Mouse (Mus musculus) hindbrain, embryonic 14.5 days (tissue): ENCODE measurements around the gene Tbc1d2. TPM values are rescaled to one million over a fixed set of nuclear protein-coding genes. Genes with fewer than 3 reads are reported as not detected.
"Not testable (repeated sequence)": the region's sequence is repeated elsewhere in the genome, so short reads cannot be mapped to it uniquely, and the experiment has no call there.

Experiments
- ATAC-seq: fragments of 200-750 bp; cut with Nextera tagmentation; 2 replicates; pipeline ENCODE4 v1.8.0; 2017; ENCODE audit warnings: moderate number of reproducible peaks, mild to moderate bottlenecking, moderate TSS enrichment, moderate library complexity; ENCODE audit not compliant: low FRiP score
- DNase-seq: peaks from one replicate; pipeline ENCODE4 v3.0.0-alpha.2; 2015; ENCODE audit warnings: low spot score
- H3K27ac ChIP-seq: fragments of 300-500 bp; sonication (generic); 2 replicates; pipeline ENCODE4 v1.5.1; 2014; ENCODE audit warnings: mild to moderate bottlenecking, moderate library complexity
- H3K27me3 ChIP-seq: fragments of 300-500 bp; sonication (generic); 2 replicates; pipeline ENCODE4 v1.6.1; 2014; ENCODE audit warnings: mild to moderate bottlenecking, low read length, mixed read lengths; ENCODE audit not compliant: control insufficient read depth, insufficient read depth
- H3K36me3 ChIP-seq: fragments of 300-500 bp; sonication (generic); replicated peaks from 2 replicates; pipeline ENCODE4 v1.6.1; 2014; ENCODE audit not compliant: control insufficient read depth, insufficient read depth
- H3K4me1 ChIP-seq: fragments of 300-500 bp; sonication (generic); replicated peaks from 2 replicates; pipeline ENCODE4 v1.6.1; 2014; ENCODE audit warnings: antibody characterized with exemption, low read length, mixed read lengths; ENCODE audit not compliant: control insufficient read depth, insufficient read depth
- H3K4me2 ChIP-seq: fragments of 300-500 bp; sonication (generic); replicated peaks from 2 replicates; pipeline ENCODE4 v1.6.1; 2014; ENCODE audit warnings: mild to moderate bottlenecking, moderate library complexity
- H3K4me3 ChIP-seq: fragments of 300-500 bp; sonication (generic); replicated peaks from 2 replicates; pipeline ENCODE4 v1.5.1; 2014; ENCODE audit warnings: mild to moderate bottlenecking, low read length
- H3K9ac ChIP-seq: fragments of 300-500 bp; sonication (generic); 2 replicates; pipeline ENCODE4 v1.6.1; 2014
- H3K9me3 ChIP-seq: fragments of 300-500 bp; sonication (generic); 2 replicates; pipeline ENCODE4 v1.6.1; 2016; ENCODE audit warnings: low read length; ENCODE audit not compliant: control insufficient read depth
- WGBS: fragments of 180-500 bp; shearing (Covaris S2); extraction: QIAGEN DNeasy Blood & Tissue Kit; methylation state at CpG from one replicate; pipeline ENCODE4 v1.1.7; 2014; 5-methylcytosine and 5-hydroxymethylcytosine counted together
- polyA plus RNA-seq: library from polyadenylated mRNA; unstranded; fragments of >200 nt; fragmentation: Nextera tagmentation; extraction: Ambion mirVana; gene quantifications from 2 replicates; pipeline ENCODE4 v1.2.1, GENCODE M21; 2014

The Tbc1d2 gene
- polyA plus RNA-seq, 1 experiment from 2014 or later: 1.4 TPM

GRCm38 (mm10) chr4:46590810-46591209 is 59.2 kb downstream of the Tbc1d2 start:
- ATAC-seq (no peak), DNase-seq (no peak)
- H3K27me3 ChIP-seq: no peaks in the 10 kb centered on the region
- no peaks in the 10 kb centered on the region for H3K9me3 ChIP-seq
- H3K4me2 ChIP-seq: no peak overlapping the region
- no peaks in the 10 kb centered on the region for H3K4me1 ChIP-seq
- whole genome bisulfite sequencing: 80% methylated on average over 4 of the region's 4 CpGs
- no peaks in the 10 kb centered on the region for H3K36me3 ChIP-seq
- no peak overlapping the region for H3K9ac ChIP-seq
- H3K4me3 ChIP-seq: no peak overlapping the region
- H3K27ac ChIP-seq: no peak overlapping the region

DNA sequence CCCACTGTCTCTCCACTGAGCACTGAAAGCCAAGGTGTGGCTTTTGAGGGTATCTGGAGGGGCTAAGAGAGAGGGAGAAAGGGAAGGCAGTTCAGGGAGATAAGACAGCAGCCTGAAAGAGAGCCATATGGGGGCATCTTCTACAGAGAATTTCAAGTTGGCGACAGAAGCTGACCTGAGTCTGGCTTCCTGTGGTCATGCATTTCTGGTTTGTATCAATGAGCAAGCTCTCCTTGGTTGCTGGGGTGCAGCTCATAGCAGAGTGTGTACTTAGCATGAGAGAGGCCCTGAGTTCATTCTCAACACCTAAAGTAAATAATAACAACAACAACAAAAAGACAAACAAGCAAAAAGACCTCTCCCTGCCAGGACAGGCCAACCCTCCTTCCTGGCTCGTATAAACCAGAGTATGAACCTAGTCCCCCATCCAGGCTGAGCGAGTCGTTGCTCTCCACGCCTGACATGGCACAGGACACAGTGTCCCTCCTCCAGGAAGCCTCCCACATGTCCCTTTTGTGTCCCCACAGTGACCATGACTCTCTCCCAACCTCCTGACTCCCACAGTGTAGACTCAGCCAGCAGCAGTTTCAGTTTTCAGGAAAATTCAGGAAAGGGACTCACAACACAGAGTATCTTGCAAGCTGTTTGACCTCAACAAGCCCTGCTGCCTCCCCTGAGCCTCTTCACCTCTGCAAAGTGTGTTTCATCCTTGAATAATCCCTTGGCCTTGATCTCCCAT is 59.9 kb downstream of the Tbc1d2 start:
- Histone ChIP-seq H3K4me1 (no peaks in the 10 kb centered on the region), H3K27ac (no peak overlapping the region), H3K27me3 (no peaks in the 10 kb centered on the region), H3K36me3 (no peaks in the 10 kb centered on the region), H3K9me3 (no peaks in the 10 kb centered on the region), H3K4me2 (no peak overlapping the region), H3K9ac (no peak overlapping the region), H3K4me3 (no peak overlapping the region)
- DNase-seq: no peak
- no peak for ATAC-seq
- 78% methylated on average over 5 of the region's 5 CpGs for WGBS

GRCm38 (mm10) chr4:46589151-46589550 is 60.9 kb downstream of the Tbc1d2 start:
- no peaks in the 10 kb centered on the region for H3K9me3 ChIP-seq
- H3K27me3 ChIP-seq: no peaks in the 10 kb centered on the region
- 88% methylated on average over 8 of the region's 8 CpGs for WGBS
- H3K4me1 ChIP-seq: no peaks in the 10 kb centered on the region
- H3K36me3 ChIP-seq: no peaks in the 10 kb centered on the region
- H3K27ac ChIP-seq: no peak overlapping the region
- DNase-seq: no peak
- H3K4me3 ChIP-seq: no peak overlapping the region
- H3K4me2 ChIP-seq: no peak overlapping the region
- ATAC-seq: no peak
- H3K9ac ChIP-seq: no peak overlapping the region

DNA sequence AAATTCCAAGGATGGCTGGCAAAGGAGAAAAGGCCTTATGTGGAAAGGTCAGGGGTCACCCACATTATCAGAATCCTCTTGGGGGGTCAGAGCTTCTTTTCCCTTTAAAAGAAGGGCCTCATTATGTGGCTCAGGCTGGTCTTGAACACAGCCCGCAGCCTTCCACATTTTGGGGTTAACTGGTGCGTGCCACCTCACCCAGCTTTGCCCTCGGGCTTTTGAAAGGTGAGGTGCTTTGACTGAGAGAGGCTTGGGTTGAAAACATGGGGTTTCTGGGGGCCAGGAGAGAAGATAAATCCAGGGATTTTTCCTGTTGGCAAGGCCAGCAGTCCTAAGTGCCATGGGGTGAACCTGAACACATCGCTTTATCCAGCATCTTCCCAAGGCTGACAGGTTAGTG is 63.5 kb downstream of the Tbc1d2 start:
- no peak for DNase-seq
- Histone ChIP-seq H3K9me3 (0 out of 2 replicates have a peak, but pooled peaks cover 2% of the 10 kb centered on the region), H3K4me1 (no peaks in the 10 kb centered on the region), H3K4me2 (no peak overlapping the region), H3K36me3 (no peaks in the 10 kb centered on the region), H3K9ac (no peak overlapping the region), H3K27me3 (no peaks in the 10 kb centered on the region), H3K27ac (no peak overlapping the region), H3K4me3 (no peak overlapping the region)
- no peak for ATAC-seq
- WGBS: 58% methylated on average over 4 of the region's 4 CpGs

DNA sequence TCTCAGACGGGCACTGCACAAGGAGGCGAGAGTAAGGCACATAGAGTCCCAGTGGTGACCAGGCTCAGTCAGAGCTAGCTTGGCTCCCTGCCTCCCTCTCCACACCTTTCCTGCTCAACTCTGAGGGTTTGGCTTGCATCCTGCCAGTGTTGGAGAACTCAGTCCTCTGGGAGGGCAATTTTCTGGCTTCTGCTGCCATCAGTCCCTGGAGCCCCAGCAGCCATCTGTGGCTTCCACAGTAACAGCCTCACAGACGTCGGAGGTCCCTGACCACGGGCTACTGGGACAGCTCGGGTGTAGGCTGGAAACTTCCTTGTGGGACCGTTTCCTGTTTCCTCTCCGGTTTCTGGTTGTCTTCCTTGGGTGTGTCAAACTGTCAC is 64.2 kb downstream of the Tbc1d2 start:
- H3K9ac ChIP-seq: no peak overlapping the region
- no peak for DNase-seq
- ATAC-seq: no peak
- H3K9me3 ChIP-seq: peaks cover 4% of the 10 kb centered on the region; the same call in 1 of the 2 replicates
- no peak overlapping the region for H3K4me2 ChIP-seq
- H3K4me3 ChIP-seq: no peak overlapping the region
- H3K27ac ChIP-seq: no peak overlapping the region
- WGBS: 81% methylated on average over 8 of the region's 8 CpGs
- H3K4me1 ChIP-seq: no peaks in the 10 kb centered on the region
- no peaks in the 10 kb centered on the region for H3K27me3 ChIP-seq
- no peaks in the 10 kb centered on the region for H3K36me3 ChIP-seq

GRCm38 (mm10) chr4:46585041-46585810 is 64.8 kb downstream of the Tbc1d2 start:
- ATAC-seq (no peak), DNase-seq (no peak)
- 76% methylated on average over 13 of the region's 13 CpGs for WGBS
- Histone ChIP-seq H3K9ac (no peak overlapping the region), H3K27ac (no peak overlapping the region), H3K4me2 (no peak overlapping the region), H3K27me3 (no peaks in the 10 kb centered on the region), H3K4me1 (no peaks in the 10 kb centered on the region), H3K36me3 (no peaks in the 10 kb centered on the region), H3K9me3 (peaks cover 8% of the 10 kb centered on the region; the same call in 1 of the 2 replicates), H3K4me3 (no peak overlapping the region)

- 81% methylated on average over 3 of the region's 3 CpGs for WGBS
- not testable (repeated sequence) for H3K27me3 ChIP-seq, H3K9me3 ChIP-seq, H3K4me3 ChIP-seq, ATAC-seq, H3K36me3 ChIP-seq, H3K9ac ChIP-seq, H3K4me2 ChIP-seq, DNase-seq, H3K4me1 ChIP-seq, H3K27ac ChIP-seq
These were observed 65.5 kb downstream of the Tbc1d2 start for GRCm38 (mm10) chr4:46584536-46584935.

- ATAC-seq, H3K9me3 ChIP-seq, H3K4me2 ChIP-seq, H3K9ac ChIP-seq, DNase-seq, H3K36me3 ChIP-seq, H3K27ac ChIP-seq, H3K4me3 ChIP-seq, H3K27me3 ChIP-seq, H3K4me1 ChIP-seq: not testable (repeated sequence)
- 100% methylated on average over 2 of the region's 6 CpGs for WGBS
These were observed 65.9 kb downstream of the Tbc1d2 start for GRCm38 (mm10) chr4:46584084-46584483.

DNA sequence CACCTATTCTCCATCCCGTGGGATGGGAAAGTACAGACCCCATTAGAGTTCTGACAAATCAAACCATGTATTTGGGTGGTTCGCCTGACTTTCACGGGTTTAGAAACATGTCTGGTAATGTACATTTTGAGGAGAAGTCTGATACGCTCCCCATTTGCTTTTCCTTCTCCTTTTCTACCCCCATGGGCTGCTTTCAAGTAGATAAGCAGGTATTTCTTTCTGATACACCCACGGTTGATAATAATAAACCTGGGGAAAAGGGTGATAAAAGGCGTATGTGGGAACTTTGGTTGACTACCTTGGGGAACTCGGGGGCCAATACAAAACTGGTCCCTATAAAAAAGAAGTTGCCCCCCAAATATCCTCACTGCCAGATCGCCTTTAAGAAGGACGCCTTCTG is 68.0 kb downstream of the Tbc1d2 start:
- H3K4me1 ChIP-seq, ATAC-seq, H3K27ac ChIP-seq, H3K4me2 ChIP-seq, H3K4me3 ChIP-seq, H3K27me3 ChIP-seq, H3K9ac ChIP-seq, DNase-seq, H3K36me3 ChIP-seq: not testable (repeated sequence)
- WGBS: 89% methylated on average over 9 of the region's 9 CpGs
- peaks cover 19% of the 10 kb centered on the region for H3K9me3 ChIP-seq
